Mouse (Mus musculus): ENCODE data around the gene Slc6a8. TPM values are rescaled to one million over a fixed set of nuclear protein-coding genes. Genes with fewer than 3 reads are reported as not detected.

The Slc6a8 gene
- total and polyA plus RNA-seq, 2 experiments from 2014 or later = 11.9 to 99.7 TPM

GRCm38 (mm10) chrX:73639901-73640469 lies 33.0 kb upstream of the Slc6a8 start:
- H3K4me3 ChIP-seq (ENCODE audit: low read depth, low read length) = peak overlapping the region; percentile 28
- whole genome bisulfite sequencing = 17% methylated on average over 40 of the region's 41 CpGs
- no peaks in the 10 kb centered on the region for H3K36me3 ChIP-seq (replicated peaks; ENCODE audit: control insufficient read depth, insufficient read depth, low read length)
- no peaks in the 10 kb centered on the region for H3K4me1 ChIP-seq (ENCODE audit: control insufficient read depth, insufficient read depth)
- peak overlapping the region; percentile 57 for H3K4me2 ChIP-seq (ENCODE audit: low read depth, low read length)
- no peak overlapping the region for H3K27ac ChIP-seq (ENCODE audit: low read depth)
- no peak for DNase-seq (ENCODE audit: low spot score)
- no peak for ATAC-seq (ENCODE audit: insufficient read depth, low read depth)
- no peak overlapping the region for H3K9ac ChIP-seq (replicated peaks; ENCODE audit: low read depth, low read length)
- no peaks in the 10 kb centered on the region for H3K9me3 ChIP-seq (replicated peaks; ENCODE audit: control insufficient read depth, low read length)
- peaks cover 60% of the 10 kb centered on the region for H3K27me3 ChIP-seq (ENCODE audit: control insufficient read depth, insufficient read depth, low read length)
- TF ChIP-seq CTCF (IDR thresholded peaks at IDR 0.05; ENCODE audit: low read depth) (no peak), EP300 (IDR thresholded peaks at IDR 0.05; ENCODE audit: low read depth) (no peak)

- Histone ChIP-seq H3K27me3 (ENCODE audit: control insufficient read depth, insufficient read depth, low read length) (peaks cover 15% of the 10 kb centered on the region; the same call in 1 of the 2 replicates), H3K9ac (replicated peaks; ENCODE audit: low read depth, low read length) (no peak overlapping the region), H3K9me3 (replicated peaks; ENCODE audit: control insufficient read depth, low read length) (no peaks in the 10 kb centered on the region), H3K4me2 (ENCODE audit: low read depth, low read length) (no peak overlapping the region), H3K36me3 (replicated peaks; ENCODE audit: control insufficient read depth, insufficient read depth, low read length) (no peaks in the 10 kb centered on the region), H3K4me1 (ENCODE audit: control insufficient read depth, insufficient read depth) (no peaks in the 10 kb centered on the region), H3K4me3 (ENCODE audit: low read depth, low read length) (no peak overlapping the region), H3K27ac (ENCODE audit: low read depth) (no peak overlapping the region)
- ATAC-seq (ENCODE audit: insufficient read depth, low read depth) = no peak
- TF ChIP-seq EP300 (IDR thresholded peaks at IDR 0.05; ENCODE audit: low read depth) (no peak), CTCF (IDR thresholded peaks at IDR 0.05; ENCODE audit: low read depth) (no peak)
- DNase-seq (ENCODE audit: low spot score) = no peak
- 41% methylated on average over 4 of the region's 4 CpGs for WGBS
Measured at GRCm38 (mm10) chrX:73645121-73645520, 27.8 kb upstream of the Slc6a8 start.

DNA sequence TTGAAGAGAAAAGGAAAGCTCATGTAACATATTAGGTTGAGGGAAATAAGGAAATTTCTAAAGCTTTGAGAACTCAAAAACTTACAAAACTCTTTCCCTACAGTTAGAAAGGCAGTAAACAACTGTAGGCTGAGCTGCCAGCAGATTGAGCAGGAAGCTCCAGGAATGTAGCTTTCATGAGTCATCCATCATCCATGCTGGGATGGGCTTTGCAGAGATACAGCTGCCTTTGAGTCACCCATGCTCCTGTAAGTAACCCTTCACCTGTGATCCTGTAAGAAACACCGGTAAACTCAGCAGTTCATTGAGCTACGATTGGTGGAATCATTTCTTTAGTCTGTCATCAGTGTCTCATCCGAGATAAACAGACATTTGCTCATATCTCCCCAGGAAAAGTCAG lies 22.1 kb upstream of the Slc6a8 start:
- Histone ChIP-seq H3K36me3 (replicated peaks; ENCODE audit: control insufficient read depth, insufficient read depth, low read length) (no peaks in the 10 kb centered on the region), H3K4me3 (ENCODE audit: low read depth, low read length) (no peak overlapping the region), H3K4me2 (ENCODE audit: low read depth, low read length) (no peak overlapping the region), H3K9me3 (replicated peaks; ENCODE audit: control insufficient read depth, low read length) (no peaks in the 10 kb centered on the region), H3K9ac (replicated peaks; ENCODE audit: low read depth, low read length) (no peak overlapping the region), H3K4me1 (ENCODE audit: control insufficient read depth, insufficient read depth) (no peaks in the 10 kb centered on the region), H3K27ac (ENCODE audit: low read depth) (no peak overlapping the region), H3K27me3 (ENCODE audit: control insufficient read depth, insufficient read depth, low read length) (no peaks in the 10 kb centered on the region)
- WGBS = 53% methylated on average over 3 of the region's 3 CpGs
- ATAC-seq (ENCODE audit: insufficient read depth, low read depth) (no peak), DNase-seq (ENCODE audit: low spot score) (no peak)
- TF ChIP-seq CTCF (IDR thresholded peaks at IDR 0.05; ENCODE audit: low read depth) (no peak), EP300 (IDR thresholded peaks at IDR 0.05; ENCODE audit: low read depth) (no peak)

DNA sequence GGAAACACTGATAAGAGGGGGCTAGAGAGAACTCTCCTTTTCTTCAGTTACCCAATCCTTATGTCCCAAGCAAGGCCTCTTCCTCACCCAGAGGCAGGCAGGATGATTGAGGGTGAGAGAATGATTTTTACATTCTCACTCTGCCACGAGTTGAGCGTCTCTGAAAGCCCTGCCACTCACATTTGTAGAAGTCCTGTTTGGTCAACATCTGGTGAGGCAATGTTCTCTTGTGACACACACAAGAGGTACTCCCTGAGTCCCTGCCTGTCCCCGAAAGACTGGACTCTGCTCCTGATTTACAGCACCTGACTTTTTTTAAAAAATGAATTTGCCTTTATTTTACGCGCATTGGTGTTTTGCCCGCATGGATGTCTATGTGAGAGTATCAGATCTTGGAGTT lies 19.6 kb upstream of the Slc6a8 start:
- no peak overlapping the region for H3K4me2 ChIP-seq (ENCODE audit: low read depth, low read length)
- no peaks in the 10 kb centered on the region for H3K9me3 ChIP-seq (replicated peaks; ENCODE audit: control insufficient read depth, low read length)
- DNase-seq (ENCODE audit: low spot score) (no peak), ATAC-seq (ENCODE audit: insufficient read depth, low read depth) (no peak)
- H3K27ac ChIP-seq (ENCODE audit: low read depth) = no peak overlapping the region
- H3K9ac ChIP-seq (replicated peaks; ENCODE audit: low read depth, low read length) = no peak overlapping the region
- TF ChIP-seq EP300 (IDR thresholded peaks at IDR 0.05; ENCODE audit: low read depth) (no peak), CTCF (IDR thresholded peaks at IDR 0.05; ENCODE audit: low read depth) (no peak)
- H3K36me3 ChIP-seq (replicated peaks; ENCODE audit: control insufficient read depth, insufficient read depth, low read length) = no peaks in the 10 kb centered on the region
- no peaks in the 10 kb centered on the region for H3K4me1 ChIP-seq (ENCODE audit: control insufficient read depth, insufficient read depth)
- no peaks in the 10 kb centered on the region for H3K27me3 ChIP-seq (ENCODE audit: control insufficient read depth, insufficient read depth, low read length)
- H3K4me3 ChIP-seq (ENCODE audit: low read depth, low read length) = no peak overlapping the region
- 77% methylated on average over 6 of the region's 6 CpGs for WGBS

DNA sequence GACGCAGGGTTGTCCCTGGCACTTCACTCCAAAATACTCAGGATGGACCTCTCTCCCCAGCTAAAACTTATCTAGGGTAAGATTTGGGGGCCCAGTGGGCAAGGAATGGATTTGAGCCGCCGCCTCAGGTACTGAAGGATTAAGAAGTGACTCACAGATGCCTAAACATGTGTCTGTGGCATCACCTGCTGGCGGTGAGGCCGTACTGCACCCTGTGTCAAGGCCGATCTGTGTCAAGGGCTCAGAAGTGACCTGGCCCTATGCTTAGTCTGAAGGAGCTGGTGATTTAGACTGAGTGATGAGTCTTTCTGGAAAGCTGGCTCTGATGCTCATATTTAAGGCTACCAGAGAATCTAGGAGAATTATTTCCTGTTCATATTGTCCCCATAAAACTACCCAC lies 18.8 kb upstream of the Slc6a8 start:
- Histone ChIP-seq H3K9me3 (replicated peaks; ENCODE audit: control insufficient read depth, low read length) (no peaks in the 10 kb centered on the region), H3K27me3 (ENCODE audit: control insufficient read depth, insufficient read depth, low read length) (no peaks in the 10 kb centered on the region), H3K27ac (ENCODE audit: low read depth) (no peak overlapping the region), H3K4me1 (ENCODE audit: control insufficient read depth, insufficient read depth) (no peaks in the 10 kb centered on the region), H3K36me3 (replicated peaks; ENCODE audit: control insufficient read depth, insufficient read depth, low read length) (no peaks in the 10 kb centered on the region), H3K9ac (replicated peaks; ENCODE audit: low read depth, low read length) (no peak overlapping the region), H3K4me2 (ENCODE audit: low read depth, low read length) (no peak overlapping the region), H3K4me3 (ENCODE audit: low read depth, low read length) (no peak overlapping the region)
- no peak for ATAC-seq (ENCODE audit: insufficient read depth, low read depth)
- peak; percentile 51 for DNase-seq (ENCODE audit: low spot score)
- TF ChIP-seq EP300 (IDR thresholded peaks at IDR 0.05; ENCODE audit: low read depth) (no peak), CTCF (IDR thresholded peaks at IDR 0.05; ENCODE audit: low read depth) (peak; percentile 84)
- WGBS = 9% methylated on average over 6 of the region's 6 CpGs

DNA sequence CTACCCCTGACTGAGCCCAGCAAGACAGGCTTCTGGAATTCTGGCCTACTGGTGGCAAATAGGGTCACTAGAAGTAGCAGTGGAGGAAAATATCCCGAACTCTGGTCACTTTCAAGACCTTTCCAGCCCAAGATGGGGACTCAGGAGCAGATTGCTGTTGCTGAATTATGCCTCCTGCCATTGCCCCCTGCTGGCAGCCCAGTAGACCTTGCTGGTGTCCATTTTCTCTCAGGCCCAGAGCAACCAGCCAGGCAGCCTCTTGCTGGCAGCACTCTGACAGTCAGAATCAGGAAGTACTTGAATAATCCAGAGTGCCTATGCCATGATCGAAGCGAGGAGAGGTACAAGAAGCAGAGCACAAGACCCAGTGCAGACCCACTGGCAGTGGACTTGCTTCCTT lies 17.4 kb upstream of the Slc6a8 start:
- 50% methylated on average over 3 of the region's 3 CpGs for WGBS
- DNase-seq (ENCODE audit: low spot score) (no peak), ATAC-seq (ENCODE audit: insufficient read depth, low read depth) (no peak)

More for the DNA sequence above, 17.4 kb upstream of the Slc6a8 start:
- H3K4me1 ChIP-seq (ENCODE audit: control insufficient read depth, insufficient read depth) = 0 out of 2 replicates have a peak, but pooled peaks cover 3% of the 10 kb centered on the region
- H3K4me3 ChIP-seq (ENCODE audit: low read depth, low read length) = no peak overlapping the region
- no peaks in the 10 kb centered on the region for H3K36me3 ChIP-seq (replicated peaks; ENCODE audit: control insufficient read depth, insufficient read depth, low read length)
- no peak overlapping the region for H3K9ac ChIP-seq (replicated peaks; ENCODE audit: low read depth, low read length)
- H3K4me2 ChIP-seq (ENCODE audit: low read depth, low read length) = no peak overlapping the region
- no peaks in the 10 kb centered on the region for H3K9me3 ChIP-seq (replicated peaks; ENCODE audit: control insufficient read depth, low read length)
- H3K27ac ChIP-seq (ENCODE audit: low read depth) = no peak overlapping the region
- H3K27me3 ChIP-seq (ENCODE audit: control insufficient read depth, insufficient read depth, low read length) = no peaks in the 10 kb centered on the region
- TF ChIP-seq CTCF (IDR thresholded peaks at IDR 0.05; ENCODE audit: low read depth) (peak; percentile 50), EP300 (IDR thresholded peaks at IDR 0.05; ENCODE audit: low read depth) (no peak)
